Mouse (Mus musculus) neutrophil, adult 59 days (primary cell): ENCODE data around the gene Acot2. TPM values are rescaled to one million over a fixed set of nuclear protein-coding genes. Genes with fewer than 3 reads are reported as not detected.

Experiments
- total RNA-seq, 2 experiments: library from RNA; stranded (reverse); gene quantifications; 1 replicate in 1 of 2; 2 replicates in 1 of 2; pipeline ENCODE4 v1.2.4; 2023

Gene Acot2
- 1 to 10 TPM; 4.6 to 8.4 TPM for total RNA-seq

GRCm38 (mm10) chr12:83987583-83988441 lies at the start of gene Acot2:
Gene Acot2, plus strand, starts transcription at chr12:83987861.

DNA sequence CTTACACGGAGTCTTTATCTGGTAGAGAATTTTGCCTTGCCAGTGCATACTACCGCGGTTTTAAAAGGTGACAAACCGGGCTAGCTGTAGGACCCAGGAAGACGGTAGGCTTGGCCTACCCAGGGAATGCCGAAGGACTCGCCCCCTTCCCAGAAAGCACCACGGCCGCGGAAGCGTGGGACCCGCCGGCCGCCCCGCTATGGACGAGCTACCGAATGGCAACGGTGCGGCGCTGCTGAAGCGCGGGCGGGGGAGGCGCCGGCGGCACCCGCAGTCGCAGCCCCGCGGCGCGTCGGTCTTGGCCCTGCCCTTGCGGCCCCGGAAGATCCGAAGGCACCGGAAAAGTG lies 37.2 kb upstream of the Acot2 start, which contains the start of gene Riox1:
Gene Riox1, plus strand, starts transcription at position 116 of the 347 bp plus-strand sequence.

DNA sequence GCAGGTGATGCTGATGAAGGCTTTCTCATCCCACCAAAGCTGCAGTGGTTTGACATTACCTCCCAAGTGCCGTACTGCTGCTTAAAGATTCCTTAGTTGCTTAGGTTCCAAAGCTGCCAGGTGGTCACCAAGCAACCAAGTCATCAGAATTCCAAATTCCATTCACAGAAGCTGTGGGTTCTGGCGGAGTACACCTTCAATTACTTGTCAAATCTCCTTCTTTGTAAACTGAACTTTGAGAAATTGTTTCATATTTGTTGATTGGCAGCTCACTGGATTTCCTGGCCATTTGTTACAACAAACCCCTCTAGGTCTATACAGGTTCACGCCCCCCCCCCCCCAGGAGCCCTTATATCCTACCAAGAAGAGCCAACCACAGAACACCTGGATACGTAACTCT lies 2.9 kb upstream of the Acot2 start, which contains the start of gene Heatr4:
Gene Heatr4, minus strand, starts transcription at position 101 of the 400 bp plus-strand sequence.

DNA sequence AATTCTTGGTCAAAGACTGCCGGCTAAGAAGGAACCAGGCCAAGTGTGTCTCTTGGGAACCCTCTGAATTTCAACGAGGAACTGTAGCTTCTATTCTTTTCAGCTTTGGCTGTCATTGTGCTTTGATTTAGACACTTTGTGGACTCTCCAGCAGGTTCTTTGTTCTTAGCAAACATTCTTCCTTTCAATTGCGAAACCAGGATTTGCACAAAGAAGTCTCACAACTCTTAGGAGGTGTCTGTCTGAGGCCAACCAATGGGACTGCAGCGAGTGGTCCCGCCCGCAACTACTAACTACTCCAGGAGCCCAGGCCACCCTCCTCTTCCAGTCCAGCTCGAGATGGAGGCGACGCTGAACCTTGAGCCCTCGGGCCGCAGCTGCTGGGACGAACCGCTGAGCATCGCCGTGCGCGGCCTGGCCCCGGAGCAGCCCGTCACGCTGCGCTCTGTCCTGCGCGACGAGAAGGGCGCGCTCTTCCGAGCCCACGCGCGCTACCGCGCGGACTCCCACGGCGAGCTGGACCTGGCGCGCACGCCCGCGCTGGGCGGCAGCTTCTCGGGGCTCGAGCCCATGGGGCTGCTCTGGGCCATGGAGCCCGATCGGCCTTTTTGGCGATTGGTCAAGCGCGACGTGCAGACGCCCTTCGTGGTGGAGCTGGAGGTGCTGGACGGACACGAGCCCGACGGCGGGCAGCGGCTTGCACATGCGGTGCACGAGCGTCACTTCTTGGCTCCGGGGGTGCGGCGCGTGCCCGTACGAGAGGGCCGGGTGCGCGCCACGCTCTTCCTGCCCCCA lies 21.7 kb downstream of the Acot2 start, which contains the start of gene Acot1:
Gene Acot1, plus strand, starts transcription at position 320 of the 795 bp plus-strand sequence.

GRCm38 (mm10) chr12:84038241-84038640 lies 50.6 kb downstream of the Acot2 start, which contains the start of gene Acot4:
Gene Acot4, plus strand, starts transcription at chr12:84038379.

DNA sequence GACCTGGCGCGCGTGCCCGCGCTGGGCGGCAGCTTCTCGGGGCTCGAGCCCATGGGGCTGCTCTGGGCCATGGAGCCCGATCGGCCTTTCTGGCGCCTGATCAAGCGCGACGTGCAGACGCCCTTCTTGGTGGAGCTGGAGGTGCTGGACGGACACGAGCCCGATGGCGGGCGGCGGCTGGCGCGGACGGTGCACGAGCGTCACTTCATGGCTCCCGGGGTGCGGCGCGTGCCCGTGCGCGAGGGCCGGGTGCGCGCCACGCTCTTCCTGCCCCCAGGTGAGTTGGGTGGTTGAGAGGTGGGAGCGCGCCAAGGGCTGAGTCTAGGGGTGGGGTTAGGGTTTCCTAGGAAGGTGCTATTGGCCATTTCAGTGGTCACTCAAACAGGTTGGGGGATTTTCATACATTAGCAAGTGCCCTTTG lies 51.0 kb downstream of the Acot2 start, which contains the start of gene Gm49366:
Gene Gm49366, plus strand, starts transcription at position 245 of the 421 bp plus-strand sequence.

Other genes with a start within 250 kb of the Acot2 start
- under 1 TPM; 0.11 to 0.13 TPM for gene Papln, start 224.2 kb upstream of the Acot2 start, total RNA-seq
- gene Numb, start 65.9 kb upstream of the Acot2 start, total RNA-seq, result 100 to 1,000 TPM; 102 to 122 TPM
- gene Riox1, start 37.3 kb upstream of the Acot2 start, total RNA-seq, result 10 to 100 TPM; 46.4 to 49.3 TPM
- gene Heatr4, start 3.0 kb upstream of the Acot2 start, total RNA-seq, result not detected
- 10 to 100 TPM; 11.6 to 20.8 TPM for gene Acot1, start 21.6 kb downstream of the Acot2 start, total RNA-seq
- 1 to 10 TPM in 1 of 2 experiments, under 1 TPM in 1; 0.07 to 1.5 TPM for gene Acot4, start 50.5 kb downstream of the Acot2 start, total RNA-seq
- not detected for gene Gm49366, start 51.1 kb downstream of the Acot2 start, total RNA-seq
- not detected for gene Acot3, start 64.3 kb downstream of the Acot2 start, total RNA-seq
- not detected for gene Acot5, start 81.5 kb downstream of the Acot2 start, total RNA-seq
- gene Acot6, start 112.8 kb downstream of the Acot2 start, total RNA-seq, result under 1 TPM; 0.22 to 0.29 TPM
- gene Dnal1, start 126.5 kb downstream of the Acot2 start, total RNA-seq, result under 1 TPM; 0.07 to 0.37 TPM
- 1 to 10 TPM; 2.5 to 2.6 TPM for gene Pnma1, start 160.6 kb downstream of the Acot2 start, total RNA-seq
- gene Elmsan1, start 231.0 kb downstream of the Acot2 start, total RNA-seq, result 10 to 100 TPM; 79.2 to 80.5 TPM